Mouse (Mus musculus) hindbrain, embryonic 11.5 days (tissue): ENCODE results near the gene Tlx2. TPM values are rescaled to one million over a fixed set of nuclear protein-coding genes. Genes with fewer than 3 reads are reported as not detected.

ENCODE experiments used
- ATAC-seq: fragments of 200-750 bp; cut with Nextera tagmentation; 2 replicates; pipeline ENCODE4 v1.8.0; 2017; ENCODE audit warnings: mild to moderate bottlenecking, moderate TSS enrichment, moderate library complexity; ENCODE audit not compliant: low FRiP score
- DNase-seq: peaks from one replicate; pipeline ENCODE4 v3.0.0-alpha.2; 2015; ENCODE audit warnings: low spot score
- H3K27ac ChIP-seq: fragments of 300-500 bp; sonication (generic); 2 replicates; pipeline ENCODE4 v1.5.1; 2014; ENCODE audit warnings: mild to moderate bottlenecking, low read depth, low read length
- H3K27me3 ChIP-seq: fragments of 300-500 bp; sonication (generic); 2 replicates; pipeline ENCODE4 v1.6.1; 2014; ENCODE audit warnings: mild to moderate bottlenecking, low read length, moderate library complexity, mixed read lengths; ENCODE audit not compliant: control insufficient read depth, insufficient read depth
- H3K36me3 ChIP-seq: fragments of 300-500 bp; sonication (generic); 2 replicates; pipeline ENCODE4 v1.6.1; 2014; ENCODE audit warnings: mild to moderate bottlenecking, low read length, moderate library complexity, mixed read lengths; ENCODE audit not compliant: control insufficient read depth, insufficient read depth
- H3K4me1 ChIP-seq: fragments of 300-500 bp; sonication (generic); replicated peaks from 2 replicates; pipeline ENCODE4 v1.6.1; 2014; ENCODE audit warnings: low read length, mixed read lengths; ENCODE audit not compliant: control insufficient read depth, insufficient read depth
- H3K4me2 ChIP-seq: fragments of 300-500 bp; sonication (generic); replicated peaks from 2 replicates; pipeline ENCODE4 v1.6.1; 2014; ENCODE audit warnings: mild to moderate bottlenecking, low read depth, low read length
- H3K4me3 ChIP-seq: fragments of 300-500 bp; sonication (generic); 2 replicates; pipeline ENCODE4 v1.5.1; 2014; ENCODE audit warnings: low read depth, low read length
- H3K9ac ChIP-seq: fragments of 300-500 bp; sonication (generic); 2 replicates; pipeline ENCODE4 v1.6.1; 2014; ENCODE audit warnings: low read depth, low read length
- H3K9me3 ChIP-seq: fragments of 300-500 bp; sonication (generic); 2 replicates; pipeline ENCODE4 v1.6.1; 2016; ENCODE audit warnings: low read length; ENCODE audit not compliant: control insufficient read depth
- WGBS: fragments of 180-500 bp; shearing (Covaris S2); extraction: QIAGEN DNeasy Blood & Tissue Kit; methylation state at CpG from one replicate; pipeline ENCODE4 v1.1.7; 2014; 5-methylcytosine and 5-hydroxymethylcytosine counted together
- microRNA counts: library from miRNA; unstranded; fragments of <30 nt; microRNA quantifications from one replicate; lab custom pipeline; 2015
- polyA plus RNA-seq: library from polyadenylated mRNA; unstranded; fragments of >200 nt; fragmentation: Nextera tagmentation; extraction: Ambion mirVana; gene quantifications from 2 replicates; pipeline ENCODE4 v1.2.1, GENCODE M21; 2014

The Tlx2 gene
- polyA plus RNA-seq, 1 experiment from 2014 or later: 5.2 TPM

- H3K4me3 ChIP-seq: no peak overlapping the region
- WGBS: 88% methylated on average over 2 of the region's 4 CpGs
- H3K9me3 ChIP-seq: no peaks in the 10 kb centered on the region
- H3K36me3 ChIP-seq: no peaks in the 10 kb centered on the region
- no peak overlapping the region for H3K4me2 ChIP-seq
- H3K27me3 ChIP-seq: peaks cover 6% of the 10 kb centered on the region
- H3K27ac ChIP-seq: no peak overlapping the region
- H3K9ac ChIP-seq: no peak overlapping the region
- DNase-seq: no peak
- ATAC-seq: no peak
- H3K4me1 ChIP-seq: no peaks in the 10 kb centered on the region
Observed at GRCm38 (mm10) chr6:83025221-83025620, 44.9 kb downstream of the Tlx2 start.

GRCm38 (mm10) chr6:83024421-83024820, 45.7 kb downstream of the Tlx2 start:
- WGBS: 67% methylated on average over 4 of the region's 4 CpGs
- no peaks in the 10 kb centered on the region for H3K36me3 ChIP-seq
- H3K9ac ChIP-seq: no peak overlapping the region
- no peak overlapping the region for H3K4me3 ChIP-seq
- H3K27ac ChIP-seq: no peak overlapping the region
- no peak overlapping the region for H3K4me2 ChIP-seq
- ATAC-seq (no peak), DNase-seq (no peak)
- H3K4me1 ChIP-seq: no peaks in the 10 kb centered on the region
- no peaks in the 10 kb centered on the region for H3K9me3 ChIP-seq
- 0 out of 2 replicates have a peak, but pooled peaks cover 3% of the 10 kb centered on the region for H3K27me3 ChIP-seq

- no peak overlapping the region for H3K27ac ChIP-seq
- ATAC-seq (no peak), DNase-seq (no peak)
- H3K36me3 ChIP-seq: no peaks in the 10 kb centered on the region
- H3K9me3 ChIP-seq: no peaks in the 10 kb centered on the region
- no peaks in the 10 kb centered on the region for H3K4me1 ChIP-seq
- H3K9ac ChIP-seq: no peak overlapping the region
- no peaks in the 10 kb centered on the region for H3K27me3 ChIP-seq
- no peak overlapping the region for H3K4me3 ChIP-seq
- 97% methylated on average over 2 of the region's 2 CpGs for WGBS
- H3K4me2 ChIP-seq: no peak overlapping the region
Observed at GRCm38 (mm10) chr6:83023786-83024185, 46.3 kb downstream of the Tlx2 start.

GRCm38 (mm10) chr6:83023008-83023407, 47.1 kb downstream of the Tlx2 start:
- no peak overlapping the region for H3K4me2 ChIP-seq
- H3K9me3 ChIP-seq: no peaks in the 10 kb centered on the region
- H3K27ac ChIP-seq: no peak overlapping the region
- no peaks in the 10 kb centered on the region for H3K27me3 ChIP-seq
- H3K4me3 ChIP-seq: no peak overlapping the region
- no peaks in the 10 kb centered on the region for H3K36me3 ChIP-seq
- DNase-seq: no peak
- ATAC-seq: no peak
- no peak overlapping the region for H3K9ac ChIP-seq
- 88% methylated on average over 9 of the region's 9 CpGs for whole genome bisulfite sequencing
- no peaks in the 10 kb centered on the region for H3K4me1 ChIP-seq

- Histone ChIP-seq H3K27ac (no peak overlapping the region), H3K4me3 (no peak overlapping the region), H3K4me2 (no peak overlapping the region), H3K27me3 (no peaks in the 10 kb centered on the region), H3K4me1 (no peaks in the 10 kb centered on the region), H3K9ac (no peak overlapping the region), H3K9me3 (no peaks in the 10 kb centered on the region), H3K36me3 (no peaks in the 10 kb centered on the region)
- ATAC-seq (no peak), DNase-seq (no peak)
- WGBS: 85% methylated on average over 4 of the region's 4 CpGs
Observed at GRCm38 (mm10) chr6:83020836-83021593, 49.1 kb downstream of the Tlx2 start.

- DNase-seq: no peak
- ATAC-seq: no peak
- no peak overlapping the region for H3K27ac ChIP-seq
- H3K27me3 ChIP-seq: no peaks in the 10 kb centered on the region
- H3K4me3 ChIP-seq: no peak overlapping the region
- no peaks in the 10 kb centered on the region for H3K36me3 ChIP-seq
- no peaks in the 10 kb centered on the region for H3K4me1 ChIP-seq
- H3K9me3 ChIP-seq: no peaks in the 10 kb centered on the region
- H3K9ac ChIP-seq: no peak overlapping the region
- WGBS: 93% methylated on average over 6 of the region's 6 CpGs
- no peak overlapping the region for H3K4me2 ChIP-seq
Observed at GRCm38 (mm10) chr6:83020121-83020520, 50.0 kb downstream of the Tlx2 start.

GRCm38 (mm10) chr6:83019044-83019443, 51.0 kb downstream of the Tlx2 start:
- WGBS: 70% methylated on average over 3 of the region's 3 CpGs
- no peak overlapping the region for H3K4me3 ChIP-seq
- H3K4me2 ChIP-seq: no peak overlapping the region
- no peaks in the 10 kb centered on the region for H3K9me3 ChIP-seq
- DNase-seq (no peak), ATAC-seq (no peak)
- H3K36me3 ChIP-seq: no peaks in the 10 kb centered on the region
- H3K9ac ChIP-seq: no peak overlapping the region
- no peak overlapping the region for H3K27ac ChIP-seq
- H3K27me3 ChIP-seq: no peaks in the 10 kb centered on the region
- no peaks in the 10 kb centered on the region for H3K4me1 ChIP-seq

MicroRNA genes within 50 kb of the gene (microRNA counts, 519-probe panel; counts per million panel counts)
- not detected for microRNA mmu-miR-3470a+mmu-miR-3470b (lab: Ali Mortazavi, UCI)

Other genes starting within 250 kb of the Tlx2 start
- 1.7 and 2.0 TPM in 2 replicates for gene Sema4f, start 130.5 kb downstream of the Tlx2 start, polyA plus RNA-seq
- gene M1ap, start 123.4 kb downstream of the Tlx2 start, polyA plus RNA-seq: 0.22 TPM in 1 of 2 replicates, not detected in the other
- 4.5 and 6.6 TPM in 2 replicates for gene Dok1, start 36.8 kb downstream of the Tlx2 start, polyA plus RNA-seq
- gene Loxl3, start 36.1 kb downstream of the Tlx2 start, polyA plus RNA-seq: 7.1 and 7.7 TPM in 2 replicates
- gene Aup1, start 15.8 kb downstream of the Tlx2 start, polyA plus RNA-seq: 112 TPM in 2 replicates
- gene Htra2, start 15.0 kb downstream of the Tlx2 start, polyA plus RNA-seq: 31.7 and 33.9 TPM in 2 replicates
- 0.81 and 0.93 TPM in 2 replicates for gene Dqx1, start 12.4 kb downstream of the Tlx2 start, polyA plus RNA-seq
- gene Pcgf1, start 7.6 kb upstream of the Tlx2 start, polyA plus RNA-seq: 38.1 and 39.8 TPM in 2 replicates
- 0.38 TPM in 1 of 2 replicates, not detected in the other for gene Lbx2, start 16.1 kb upstream of the Tlx2 start, polyA plus RNA-seq
- 0.91 and 1.0 TPM in 2 replicates for gene Ccdc142, start 31.3 kb upstream of the Tlx2 start, polyA plus RNA-seq
- 1.9 TPM in 2 replicates for gene Gm42688, start 31.3 kb upstream of the Tlx2 start, polyA plus RNA-seq
- 127 TPM in 2 replicates for gene Mrpl53, start 38.7 kb upstream of the Tlx2 start, polyA plus RNA-seq
- 17.1 and 20.2 TPM in 2 replicates for gene Mogs, start 45.2 kb upstream of the Tlx2 start, polyA plus RNA-seq
- gene Wbp1, start 51.3 kb upstream of the Tlx2 start, polyA plus RNA-seq: 160 and 179 TPM in 2 replicates
- gene Ino80b, start 55.1 kb upstream of the Tlx2 start, polyA plus RNA-seq: 18.5 and 21.3 TPM in 2 replicates
- 17.7 and 18.3 TPM in 2 replicates for gene Rtkn, start 65.2 kb upstream of the Tlx2 start, polyA plus RNA-seq
- 12.3 and 13.8 TPM in 2 replicates for gene Wdr54, start 86.1 kb upstream of the Tlx2 start, polyA plus RNA-seq
- gene 1700003E16Rik, start 86.1 kb upstream of the Tlx2 start, polyA plus RNA-seq: 3.7 TPM in 2 replicates
- gene Dctn1, start 95.6 kb upstream of the Tlx2 start, polyA plus RNA-seq: 75.1 and 81.6 TPM in 2 replicates
- gene Slc4a5, start 149.5 kb upstream of the Tlx2 start, polyA plus RNA-seq: 2.5 and 3.1 TPM in 2 replicates